Mouse (Mus musculus) splenic B cell, adult 2 months (primary cell): Measurements from ENCODE around the gene 9230110F15Rik.
"Not testable (repeated sequence)": the region's sequence is repeated elsewhere in the genome, so short reads cannot be mapped to it uniquely, and the experiment has no call there.

Experiments used
- DNase-seq: peaks from one replicate; pipeline ENCODE4 v3.0.0-alpha.2; 2011; ENCODE audit warnings: low read depth, low spot score
- H3K27me3 ChIP-seq: 2 replicates; pipeline ENCODE4 v1.6.1; 2012; ENCODE audit warnings: mild to moderate bottlenecking, low read length, moderate library complexity, mixed read lengths; ENCODE audit not compliant: control insufficient read depth, poor library complexity, insufficient read depth, severe bottlenecking
- H3K36me3 ChIP-seq: 2 replicates; pipeline ENCODE4 v1.6.1; 2012; ENCODE audit warnings: mild to moderate bottlenecking, low read length, moderate library complexity, mixed read lengths; ENCODE audit not compliant: control insufficient read depth, poor library complexity, insufficient read depth, severe bottlenecking

Gene 9230110F15Rik

DNA sequence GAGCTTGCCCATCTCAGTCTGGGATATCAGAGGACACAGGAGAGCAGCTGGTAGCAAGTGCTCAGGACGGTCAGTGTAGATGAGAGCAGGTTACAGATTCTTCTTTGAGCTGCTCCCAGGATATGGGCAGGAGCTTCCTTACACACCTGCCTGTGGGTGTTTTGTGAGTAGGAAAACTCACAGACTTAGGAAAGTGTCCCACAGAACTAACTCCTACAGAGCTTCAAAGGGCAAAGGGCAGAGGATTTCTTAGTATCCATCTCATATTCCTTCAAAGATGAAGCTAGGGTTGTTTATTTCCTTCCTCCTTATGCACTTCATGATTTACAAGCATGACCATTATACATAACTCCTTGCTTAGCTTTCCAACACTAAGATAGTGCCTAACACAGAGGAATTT lies at the start of gene 9230110F15Rik:
Gene 9230110F15Rik, minus strand, starts transcription at position 101 of the 400 bp plus-strand sequence.
- H3K27me3 ChIP-seq = no peaks in the 10 kb centered on the region
- H3K36me3 ChIP-seq = no peaks in the 10 kb centered on the region
- no peak for DNase-seq

DNA sequence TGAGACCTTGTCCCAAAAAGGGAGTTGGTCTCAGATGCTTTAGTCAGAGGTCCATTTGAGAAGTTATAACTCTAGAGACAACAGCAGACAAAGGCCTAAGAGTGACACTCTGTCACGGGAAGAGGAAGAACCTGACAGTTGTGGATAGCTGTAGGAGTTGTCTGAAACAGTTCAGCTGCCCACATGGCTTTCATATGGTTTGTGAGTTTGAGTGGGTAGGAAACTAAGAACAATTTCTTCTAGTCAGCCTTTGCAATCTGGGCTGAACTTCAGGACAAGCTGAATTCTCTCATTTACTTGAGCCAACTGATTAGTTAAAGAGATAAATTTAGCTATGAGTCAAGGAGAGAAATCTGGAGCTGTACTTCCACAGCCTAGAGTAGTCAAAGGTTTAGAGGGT lies 49.2 kb upstream of the 9230110F15Rik start:
- H3K36me3 ChIP-seq, H3K27me3 ChIP-seq, DNase-seq: not testable (repeated sequence)

DNA sequence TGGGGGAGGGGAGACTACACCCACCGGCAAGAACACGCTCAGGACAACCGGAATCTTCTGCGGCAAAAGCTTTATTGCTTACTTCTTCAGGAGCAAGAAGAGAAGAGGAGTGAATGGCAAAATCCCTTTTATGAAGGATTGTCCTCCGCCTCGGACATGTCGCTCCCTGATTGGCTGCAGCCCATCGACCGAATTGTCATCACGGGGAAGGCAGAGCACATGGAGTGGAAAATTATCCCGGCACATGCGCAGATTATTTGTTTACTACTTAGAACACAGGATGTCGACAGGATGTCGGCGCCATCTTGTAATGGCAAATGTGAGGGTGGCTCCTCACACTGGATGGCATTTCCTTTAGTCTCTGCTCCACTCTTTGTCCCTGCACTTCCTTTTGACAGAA lies 26.1 kb downstream of the 9230110F15Rik start:
- not testable (repeated sequence) for DNase-seq, H3K27me3 ChIP-seq, H3K36me3 ChIP-seq

DNA sequence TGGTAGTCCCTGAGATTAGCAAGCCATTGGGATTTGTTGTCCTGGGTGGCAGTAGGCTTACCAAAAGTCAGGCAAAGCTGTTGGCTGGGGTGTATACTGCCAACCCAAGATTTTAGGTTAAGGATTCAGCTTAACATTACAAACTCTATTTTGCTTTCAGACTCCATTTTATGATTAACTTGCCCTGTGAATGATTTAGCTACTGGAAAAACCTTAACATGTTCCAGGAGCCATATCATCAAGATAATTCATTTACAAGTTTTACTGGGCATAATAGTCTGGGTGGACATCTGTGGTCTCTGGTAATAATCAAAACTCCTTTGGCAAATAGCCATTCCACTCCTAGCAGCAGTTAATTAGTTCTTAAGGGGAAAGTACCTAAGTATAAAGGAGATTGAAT lies 45.8 kb downstream of the 9230110F15Rik start:
- DNase-seq = no peak
- no peaks in the 10 kb centered on the region for H3K27me3 ChIP-seq

DNA sequence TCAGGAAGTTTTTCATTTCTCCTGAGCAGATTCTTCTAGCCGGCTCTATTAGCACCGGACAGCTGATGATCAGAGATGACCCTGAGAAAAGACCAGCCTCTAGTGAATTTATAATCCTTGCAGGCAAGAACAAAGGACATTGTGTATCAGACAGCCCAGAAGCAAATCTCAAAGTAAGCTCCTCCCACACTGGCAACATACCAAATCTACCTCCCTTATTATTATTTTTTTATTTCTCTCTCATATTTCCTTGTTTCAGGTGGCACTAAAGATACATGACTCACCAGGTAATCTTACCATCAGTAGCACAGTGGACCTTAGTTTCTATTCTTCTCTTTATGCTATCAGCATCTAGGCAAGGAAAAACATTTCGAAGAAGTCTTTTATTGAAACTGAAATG lies 53.9 kb downstream of the 9230110F15Rik start, which contains the start of the genes Gm27235 and D730048I06Rik:
Gene Gm27235, minus strand, starts transcription at position 101 of the 400 bp plus-strand sequence.
Gene D730048I06Rik, minus strand, starts transcription at position 112 of the 400 bp plus-strand sequence.
- Histone ChIP-seq H3K36me3 (no peaks in the 10 kb centered on the region), H3K27me3 (no peaks in the 10 kb centered on the region)
- DNase-seq = no peak

More for the DNA sequence above, 45.8 kb downstream of the 9230110F15Rik start:
- H3K36me3 ChIP-seq = no peaks in the 10 kb centered on the region
